Mouse (Mus musculus) lung, postnatal 0 days (tissue): ENCODE measurements around the gene Apba1. TPM values are rescaled to one million over a fixed set of nuclear protein-coding genes. Genes with fewer than 3 reads are reported as not detected.

ENCODE experiments used
- ATAC-seq: fragments of 200-750 bp; cut with Nextera tagmentation; 2 replicates; pipeline ENCODE4 v1.8.0; 2017; ENCODE audit warnings: moderate library complexity
- DNase-seq: peaks from one replicate; pipeline ENCODE4 v3.0.0-alpha.2; 2016; ENCODE audit warnings: low spot score
- H3K27ac ChIP-seq: fragments of 300-500 bp; sonication (generic); 2 replicates; pipeline ENCODE4 v1.5.1; 2014; ENCODE audit warnings: antibody characterized with exemption, mild to moderate bottlenecking, low read length, mixed read lengths
- H3K27me3 ChIP-seq: fragments of 300-500 bp; sonication (generic); replicated peaks from 2 replicates; pipeline ENCODE4 v1.6.1; 2014; ENCODE audit warnings: low read length, mixed read lengths; ENCODE audit not compliant: insufficient read depth
- H3K36me3 ChIP-seq: fragments of 300-500 bp; sonication (generic); 2 replicates; pipeline ENCODE4 v1.6.1; 2014; ENCODE audit warnings: low read length, mixed read lengths; ENCODE audit not compliant: insufficient read depth
- H3K4me1 ChIP-seq: fragments of 300-500 bp; sonication (generic); 2 replicates; pipeline ENCODE4 v1.6.1; 2014; ENCODE audit warnings: antibody characterized with exemption, low read depth, low read length, mixed read lengths; ENCODE audit not compliant: insufficient read depth
- H3K4me2 ChIP-seq: fragments of 300-500 bp; sonication (generic); replicated peaks from 2 replicates; pipeline ENCODE4 v1.6.1; 2014; ENCODE audit warnings: low read depth, mild to moderate bottlenecking, low read length, moderate library complexity, mixed read lengths
- H3K4me3 ChIP-seq: fragments of 300-500 bp; sonication (generic); 2 replicates; pipeline ENCODE4 v1.5.1; 2014; ENCODE audit warnings: low read depth, low read length
- H3K9ac ChIP-seq: fragments of 300-500 bp; sonication (generic); replicated peaks from 2 replicates; pipeline ENCODE4 v1.6.1; 2014; ENCODE audit warnings: low read depth, mild to moderate bottlenecking
- H3K9me3 ChIP-seq: fragments of 300-500 bp; sonication (generic); 2 replicates; pipeline ENCODE4 v1.6.1; 2016; ENCODE audit warnings: low read length, mixed read lengths
- CTCF ChIP-seq: IDR thresholded peaks from 2 replicates; pipeline ENCODE4 v1.5.1; 2016; ENCODE audit warnings: antibody characterized with exemption, mild to moderate bottlenecking
- EP300 ChIP-seq: IDR thresholded peaks from 2 replicates; pipeline ENCODE4 v1.6.1; 2016; ENCODE audit warnings: antibody characterized with exemption, mild to moderate bottlenecking, control low read depth
- WGBS: fragments of 180-500 bp; shearing (Covaris S2); extraction: QIAGEN DNeasy Blood & Tissue Kit; methylation state at CpG from one replicate; pipeline ENCODE4 v1.1.7; 2014; 5-methylcytosine and 5-hydroxymethylcytosine counted together
- polyA plus RNA-seq: library from polyadenylated mRNA; unstranded; fragments of >200 nt; fragmentation: Nextera tagmentation; extraction: Ambion mirVana; gene quantifications from 2 replicates; pipeline ENCODE4 v1.2.1, GENCODE M21; 2015

Apba1 gene
- polyA plus RNA-seq, 1 experiment from 2014 or later, result 0.45 TPM

- Histone ChIP-seq H3K27ac (no peak overlapping the region), H3K4me1 (no peaks in the 10 kb centered on the region), H3K27me3 (no peaks in the 10 kb centered on the region), H3K9me3 (no peaks in the 10 kb centered on the region), H3K4me2 (no peak overlapping the region), H3K9ac (no peak overlapping the region), H3K36me3 (no peaks in the 10 kb centered on the region), H3K4me3 (no peak overlapping the region)
- 48% methylated on average over 5 of the region's 5 CpGs for WGBS
- DNase-seq (no peak), ATAC-seq (no peak)
- TF ChIP-seq CTCF (no peak), EP300 (no peak)
Observed at GRCm38 (mm10) chr19:23905772-23906171, 147.1 kb downstream of the Apba1 start.

DNA sequence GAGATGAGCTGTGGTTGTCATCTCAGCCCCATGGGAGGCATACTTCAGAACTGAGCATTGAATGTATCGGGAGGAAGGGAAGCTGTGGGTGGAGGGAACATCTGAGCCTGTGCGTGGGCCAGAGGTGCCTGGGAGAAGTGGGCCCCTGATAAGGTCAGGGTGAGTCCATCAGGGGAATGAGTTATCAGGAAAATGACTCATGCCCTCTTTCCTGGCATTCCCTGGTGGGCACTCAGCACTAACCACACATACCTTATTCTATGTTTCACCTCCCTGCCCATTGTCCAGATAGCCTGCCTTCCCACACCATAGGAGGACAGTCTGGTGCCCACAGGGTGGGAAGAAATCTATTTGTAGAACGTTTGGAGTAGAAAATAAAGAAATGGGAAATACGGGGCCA, 151.7 kb downstream of the Apba1 start:
- TF ChIP-seq CTCF (no peak), EP300 (no peak)
- H3K9ac ChIP-seq, result no peak overlapping the region
- no peaks in the 10 kb centered on the region for H3K9me3 ChIP-seq
- no peaks in the 10 kb centered on the region for H3K4me1 ChIP-seq
- no peaks in the 10 kb centered on the region for H3K27me3 ChIP-seq
- no peak overlapping the region for H3K27ac ChIP-seq
- no peak for ATAC-seq
- H3K4me3 ChIP-seq, result no peak overlapping the region
- 50% methylated on average over 4 of the region's 4 CpGs for WGBS
- H3K36me3 ChIP-seq, result no peaks in the 10 kb centered on the region
- no peak overlapping the region for H3K4me2 ChIP-seq
- DNase-seq, result no peak

GRCm38 (mm10) chr19:23919384-23920219, 160.9 kb downstream of the Apba1 start:
- Histone ChIP-seq H3K4me1 (no peaks in the 10 kb centered on the region), H3K9ac (no peak overlapping the region), H3K4me3 (no peak overlapping the region), H3K27ac (no peak overlapping the region), H3K4me2 (no peak overlapping the region), H3K36me3 (no peaks in the 10 kb centered on the region), H3K9me3 (no peaks in the 10 kb centered on the region), H3K27me3 (no peaks in the 10 kb centered on the region)
- no peak for TF ChIP-seq CTCF
- TF ChIP-seq EP300, result no peak
- ATAC-seq (no peak), DNase-seq (peak; percentile 5)
- WGBS, result 73% methylated on average over 5 of the region's 5 CpGs

- Histone ChIP-seq H3K9me3 (no peaks in the 10 kb centered on the region), H3K4me1 (no peaks in the 10 kb centered on the region), H3K27me3 (no peaks in the 10 kb centered on the region), H3K9ac (no peak overlapping the region), H3K36me3 (no peaks in the 10 kb centered on the region), H3K4me3 (no peak overlapping the region), H3K27ac (no peak overlapping the region), H3K4me2 (no peak overlapping the region)
- no peak for DNase-seq
- TF ChIP-seq EP300, result no peak
- no peak for TF ChIP-seq CTCF
- WGBS, result 66% methylated on average over 8 of the region's 8 CpGs
- no peak for ATAC-seq
Observed at GRCm38 (mm10) chr19:23920220-23920544, 161.5 kb downstream of the Apba1 start.

GRCm38 (mm10) chr19:23922601-23923000, 163.9 kb downstream of the Apba1 start:
- Histone ChIP-seq H3K4me2 (no peak overlapping the region), H3K36me3 (no peaks in the 10 kb centered on the region), H3K9ac (no peak overlapping the region), H3K4me3 (no peak overlapping the region), H3K27ac (no peak overlapping the region), H3K9me3 (no peaks in the 10 kb centered on the region), H3K4me1 (no peaks in the 10 kb centered on the region), H3K27me3 (no peaks in the 10 kb centered on the region)
- DNase-seq (no peak), ATAC-seq (no peak)
- TF ChIP-seq EP300 (no peak), CTCF (no peak)
- 85% methylated on average over 9 of the region's 9 CpGs for WGBS

DNA sequence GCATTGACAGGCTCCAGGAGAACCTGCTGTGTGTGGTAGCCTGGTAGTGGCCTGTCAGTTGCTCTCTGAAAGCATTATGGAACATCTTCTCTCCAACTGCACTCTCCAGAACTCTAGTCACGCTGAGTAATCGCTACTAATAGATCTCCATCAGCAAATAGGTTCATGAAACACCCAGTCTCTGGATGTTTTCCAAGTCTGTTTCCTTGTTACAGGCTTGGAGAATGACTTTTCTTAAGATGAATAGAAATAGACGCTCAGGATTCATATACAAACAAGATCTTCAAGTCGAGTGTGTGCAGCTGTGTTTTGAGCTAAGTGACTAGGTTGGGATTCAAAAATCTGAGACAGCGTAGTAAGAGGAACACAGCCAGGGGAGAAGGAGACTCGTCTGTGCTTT, 165.4 kb downstream of the Apba1 start:
- no peaks in the 10 kb centered on the region for H3K9me3 ChIP-seq
- no peak overlapping the region for H3K4me2 ChIP-seq
- H3K4me3 ChIP-seq, result no peak overlapping the region
- no peak overlapping the region for H3K9ac ChIP-seq
- H3K27ac ChIP-seq, result no peak overlapping the region
- DNase-seq (peak; percentile 40), ATAC-seq (no peak)
- H3K27me3 ChIP-seq, result no peaks in the 10 kb centered on the region
- WGBS, result 31% methylated on average over 6 of the region's 6 CpGs
- TF ChIP-seq CTCF, result no peak
- no peak for TF ChIP-seq EP300
- H3K36me3 ChIP-seq, result no peaks in the 10 kb centered on the region
- H3K4me1 ChIP-seq, result no peaks in the 10 kb centered on the region

DNA sequence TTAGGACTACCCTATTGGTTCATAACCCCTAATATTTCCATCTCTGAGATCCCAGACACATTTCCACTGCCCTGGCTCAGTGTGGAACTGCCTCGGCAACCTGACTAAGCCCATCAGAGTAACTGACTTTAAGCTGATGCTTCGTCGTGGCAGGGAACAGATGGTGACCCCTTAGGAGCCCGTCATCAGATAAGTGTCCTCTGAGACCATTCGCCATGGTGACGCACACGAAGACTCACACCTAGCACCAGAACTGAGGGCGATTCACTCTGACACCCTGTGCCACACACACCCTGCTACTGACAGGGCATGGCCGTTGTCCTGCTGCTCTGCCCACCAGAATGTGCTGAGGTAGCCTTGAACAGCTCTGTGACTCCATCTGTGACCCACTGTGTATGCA, 166.1 kb downstream of the Apba1 start:
- no peak overlapping the region for H3K4me2 ChIP-seq
- no peak overlapping the region for H3K9ac ChIP-seq
- H3K4me3 ChIP-seq, result no peak overlapping the region
- no peaks in the 10 kb centered on the region for H3K27me3 ChIP-seq
- no peak overlapping the region for H3K27ac ChIP-seq
- TF ChIP-seq EP300 (no peak), CTCF (no peak)
- WGBS, result 77% methylated on average over 9 of the region's 9 CpGs
- no peak for DNase-seq
- H3K9me3 ChIP-seq, result no peaks in the 10 kb centered on the region
- H3K36me3 ChIP-seq, result no peaks in the 10 kb centered on the region
- ATAC-seq, result no peak
- H3K4me1 ChIP-seq, result no peaks in the 10 kb centered on the region
